9 mouse cellular contexts compared by ENCODE assay signal in genomic region chr13:53011426-53011825, GRCm38 (mm10). TPM values are rescaled to one million over a fixed set of nuclear protein-coding genes. Genes with fewer than 3 reads are reported as not detected.
DNase-seq lines count a peak whose midpoint lies in the region; ATAC-seq lines count a peak whose summit lies in the region.
"Had no signal": no experiment of that assay in that cellular context is flagged by ENCODE, and none has a peak within 500 bp of the region (broad histone marks: within the 10 kb centered on the region; RNA-seq: fewer than 3 reads in every experiment).

No protein-coding gene starts in this region.

- H3K4me1 ChIP-seq in heart, embryonic 11.5 days (ENCODE audit: control insufficient read depth, insufficient read depth, low read length), result peaks cover 22% of the 10 kb centered on the region
- peaks cover 11% of the 10 kb centered on the region for H3K4me1 ChIP-seq in neural tube, embryonic 12.5 days
- peaks cover 6% of the 10 kb centered on the region; the same call in 1 of the 2 replicates for H3K4me1 ChIP-seq in hindbrain, embryonic 16.5 days (ENCODE audit: control insufficient read depth, insufficient read depth, low read depth, low read length)

- H3K27ac ChIP-seq in heart, embryonic 11.5 days (ENCODE audit: low read depth, low read length), result no peak overlapping the region
- no peak overlapping the region for H3K27ac ChIP-seq in neural tube, embryonic 12.5 days
- H3K27ac ChIP-seq in hindbrain, embryonic 16.5 days (ENCODE audit: low read depth, low read length), result no peak overlapping the region
- H3K27ac ChIP-seq: midbrain, embryonic 15.5 days had no signal

- no peaks in the 10 kb centered on the region for H3K9me3 ChIP-seq in heart, embryonic 11.5 days (replicated peaks; ENCODE audit: control insufficient read depth, low read length)
- H3K9me3 ChIP-seq in neural tube, embryonic 12.5 days, result no peaks in the 10 kb centered on the region
- H3K9me3 ChIP-seq in hindbrain, embryonic 16.5 days (ENCODE audit: control insufficient read depth, low read length), result no peaks in the 10 kb centered on the region
- H3K9me3 ChIP-seq: midbrain, embryonic 15.5 days had no signal

- intact Hi-C loops in heart, postnatal 25 days (cut with DNase I), result no loop called here

- no peak for DNase-seq in heart, postnatal 25 days (ENCODE audit: low spot score)
- no peak for DNase-seq in neural tube, embryonic 10.5 days (ENCODE audit: extremely low spot score, low spot score)
- peak; percentile 56 for DNase-seq in telencephalon, adult 2 months (ENCODE audit: low read depth, low spot score)
- no peak for DNase-seq in kidney, postnatal 36 days

- WGBS in heart, embryonic 11.5 days (ENCODE audit: insufficient replicate concordance), result 27% methylated on average over 12 of the region's 12 CpGs
- WGBS in neural tube, embryonic 12.5 days, result 20% methylated on average over 12 of the region's 12 CpGs
- WGBS in hindbrain, embryonic 16.5 days, result 24% methylated on average over 12 of the region's 12 CpGs

- 0 out of 2 replicates have a peak overlapping the region, but pooled peaks have one; percentile 8 for H3K9ac ChIP-seq in heart, embryonic 11.5 days (ENCODE audit: low read depth, low read length)
- no peak overlapping the region for H3K9ac ChIP-seq in neural tube, embryonic 12.5 days
- no peak overlapping the region for H3K9ac ChIP-seq in hindbrain, embryonic 16.5 days (ENCODE audit: low read depth, low read length)
- H3K9ac ChIP-seq: midbrain, embryonic 15.5 days had no signal

- no peak for ATAC-seq in heart, embryonic 11.5 days (replicated peaks; ENCODE audit: insufficient number of reproducible peaks, low FRiP score, low TSS enrichment)
- no peak for ATAC-seq in neural tube, embryonic 12.5 days (ENCODE audit: low FRiP score, low read depth)
- ATAC-seq in hindbrain, embryonic 16.5 days, result peak; percentile 85
- ATAC-seq in megakaryocyte, adult 5-6 weeks (ENCODE audit: poor library complexity, severe bottlenecking), result no peak
- ATAC-seq: midbrain, embryonic 15.5 days had no signal

- H3K36me3 ChIP-seq in heart, embryonic 11.5 days (ENCODE audit: control insufficient read depth, insufficient read depth, low read length), result no peaks in the 10 kb centered on the region
- H3K36me3 ChIP-seq in neural tube, embryonic 12.5 days, result no peaks in the 10 kb centered on the region
- no peaks in the 10 kb centered on the region for H3K36me3 ChIP-seq in hindbrain, embryonic 16.5 days (ENCODE audit: control insufficient read depth, insufficient read depth, low read length)
- H3K36me3 ChIP-seq: midbrain, embryonic 15.5 days had no signal

- no peak overlapping the region for H3K4me3 ChIP-seq in heart, embryonic 11.5 days (ENCODE audit: low read depth, low read length)
- H3K4me3 ChIP-seq in neural tube, embryonic 12.5 days, result no peak overlapping the region
- H3K4me3 ChIP-seq in hindbrain, embryonic 16.5 days (ENCODE audit: low read length), result no peak overlapping the region
- H3K4me3 ChIP-seq: midbrain, embryonic 15.5 days had no signal

- H3K27me3 ChIP-seq in heart, embryonic 11.5 days (ENCODE audit: control insufficient read depth, insufficient read depth, low read length), result peaks cover 2% of the 10 kb centered on the region; the same call in 1 of the 2 replicates
- no peaks in the 10 kb centered on the region for H3K27me3 ChIP-seq in neural tube, embryonic 12.5 days (replicated peaks)
- no peaks in the 10 kb centered on the region for H3K27me3 ChIP-seq in hindbrain, embryonic 16.5 days (replicated peaks; ENCODE audit: control insufficient read depth, insufficient read depth, low read length)
- H3K27me3 ChIP-seq: midbrain, embryonic 15.5 days had no signal

- H3K4me2 ChIP-seq in heart, embryonic 11.5 days, result no peak overlapping the region
- H3K4me2 ChIP-seq in neural tube, embryonic 12.5 days (replicated peaks), result peak overlapping the region; percentile 36; the same call in 1 of the 2 replicates
- no peak overlapping the region for H3K4me2 ChIP-seq in hindbrain, embryonic 16.5 days (ENCODE audit: low read length)
- H3K4me2 ChIP-seq: midbrain, embryonic 15.5 days had no signal

RNA-seq across cellular contexts. Expression of gene Nfil3, which starts 30.6 kb away (rescaled TPM):
- polyA plus RNA-seq in heart, embryonic 11.5 days (2014; fragmentation: Nextera tagmentation; extraction: Ambion mirVana), result 35.3 and 42.3 TPM in 2 replicates
- 10 to 100 TPM; 13.3 to 36.5 TPM for total RNA-seq in heart, postnatal 25 days (2021)
- polyA plus RNA-seq in neural tube, embryonic 12.5 days (2016; fragmentation: Nextera tagmentation; extraction: Ambion mirVana), result 42.2 and 44.2 TPM in 2 replicates
- 44.8 and 46.0 TPM in 2 replicates for polyA plus RNA-seq in hindbrain, embryonic 16.5 days (2015; fragmentation: Nextera tagmentation; extraction: Ambion mirVana)
- 43.2 and 59.6 TPM in 2 replicates for total RNA-seq in megakaryocyte, adult 5-6 weeks (2015)
- total RNA-seq in megakaryocyte, adult 5-6 weeks (2017), result 43.6 and 53.0 TPM in 2 replicates
